Mouse (Mus musculus) MEL (cell line): ENCODE results near the gene Rxfp4. TPM values are rescaled to one million over a fixed set of nuclear protein-coding genes. Genes with fewer than 3 reads are reported as not detected.

ENCODE experiments used
- DNase-seq: peaks from one replicate; pipeline ENCODE4 v3.0.0; 2011; ENCODE audit warnings: low read depth, low spot score
- H3K27ac ChIP-seq: 2 replicates; pipeline ENCODE4 v1.5.1; 2012; ENCODE audit warnings: low read depth, mild to moderate bottlenecking, control low read depth, low read length, moderate library complexity; ENCODE audit not compliant: control insufficient read depth
- H3K27me3 ChIP-seq, 2 experiments: fragments of 150-350 bp in 1 of 2; sonication (generic) in 1 of 2; 2 replicates each; pipeline ENCODE4 v1.6.1; 2012; ENCODE audit warnings: low read length in 2 of 2, mild to moderate bottlenecking in 2 of 2, improper control_type of control experiment in 1 of 2, moderate library complexity in 1 of 2; ENCODE audit not compliant: insufficient read depth in 2 of 2, control insufficient read depth in 1 of 2
- H3K36me3 ChIP-seq, 2 experiments: 2 replicates each; pipeline ENCODE4 v1.6.1; 2012 to 2014; ENCODE audit warnings: low read length in 2 of 2, improper control_type of control experiment in 1 of 2, inconsistent platforms in 1 of 2, mild to moderate bottlenecking in 1 of 2; ENCODE audit not compliant: insufficient read depth in 2 of 2, control insufficient read depth in 1 of 2
- H3K4me1 ChIP-seq, 2 experiments: fragments of 150-350 bp in 1 of 2; sonication (generic) in 1 of 2; 2 replicates each; pipeline ENCODE4 v1.6.1; 2012; ENCODE audit warnings: low read length in 2 of 2, improper control_type of control experiment in 1 of 2, mild to moderate bottlenecking in 1 of 2; ENCODE audit not compliant: insufficient read depth in 2 of 2, control insufficient read depth in 1 of 2
- H3K4me3 ChIP-seq, 2 experiments: fragments of 150-350 bp in 1 of 2; sonication (generic) in 1 of 2; 2 replicates each; pipeline ENCODE4 v1.5.1; 2012; ENCODE audit warnings: low read depth in 2 of 2, low read length in 2 of 2, mild to moderate bottlenecking in 2 of 2, moderate library complexity in 2 of 2, control low read depth in 1 of 2, improper control_type of control experiment in 1 of 2; ENCODE audit not compliant: control insufficient read depth in 1 of 2, insufficient read depth in 1 of 2
- H3K79me2 ChIP-seq: 2 replicates; pipeline ENCODE4 v1.6.1; 2012; ENCODE audit warnings: mild to moderate bottlenecking, low read length, moderate library complexity; ENCODE audit not compliant: control insufficient read depth, poor library complexity, insufficient read depth
- H3K9ac ChIP-seq: 2 replicates; pipeline ENCODE4 v1.6.1; 2012; ENCODE audit warnings: low read depth, mild to moderate bottlenecking, control low read depth, low read length, moderate library complexity; ENCODE audit not compliant: control insufficient read depth, poor library complexity, severe bottlenecking
- H3K9me3 ChIP-seq: fragments of 150-350 bp; sonication (generic); replicated peaks from 2 replicates; pipeline ENCODE4 v1.6.1; 2012; ENCODE audit warnings: mild to moderate bottlenecking, low read length, improper control_type of control experiment, moderate library complexity; ENCODE audit not compliant: insufficient read depth
- BHLHE40 ChIP-seq: IDR thresholded peaks from 2 replicates; pipeline ENCODE4 v1.6.1; 2012; ENCODE audit warnings: low read depth, mild to moderate bottlenecking, inconsistent platforms, low read length, improper control_type of control experiment, borderline replicate concordance
- CHD1 ChIP-seq: IDR thresholded peaks from 2 replicates; pipeline ENCODE4 v1.6.1; 2012; ENCODE audit warnings: low read depth, mild to moderate bottlenecking, inconsistent platforms, low read length, improper control_type of control experiment
- CHD2 ChIP-seq: IDR thresholded peaks from 2 replicates; pipeline ENCODE4 v1.6.1; 2011; ENCODE audit warnings: low read length, improper control_type of control experiment
- CTCF ChIP-seq, 3 experiments: IDR thresholded peaks in 2 of 3; conservative IDR thresholded peaks in 1 of 3; 2 replicates each; pipeline ENCODE4 v1.5.1; 2011 to 2012; ENCODE audit warnings: low read length in 3 of 3, low read depth in 2 of 3, mild to moderate bottlenecking in 2 of 3, improper control_type of control experiment in 1 of 3, inconsistent platforms in 1 of 3, mixed read lengths in 1 of 3, moderate library complexity in 1 of 3; ENCODE audit not compliant: control insufficient read depth in 1 of 3, insufficient read depth in 1 of 3, poor library complexity in 1 of 3, severe bottlenecking in 1 of 3
- E2F4 ChIP-seq: IDR thresholded peaks from 2 replicates; pipeline ENCODE4 v1.6.1; 2011; ENCODE audit warnings: low read depth, low read length, improper control_type of control experiment, borderline replicate concordance
- ELF1 ChIP-seq: IDR thresholded peaks from 2 replicates; pipeline ENCODE4 v1.6.1; 2014; ENCODE audit warnings: low read depth, mild to moderate bottlenecking, inconsistent platforms, low read length, improper control_type of control experiment, moderate library complexity
- ETS1 ChIP-seq: IDR thresholded peaks from 2 replicates; pipeline ENCODE4 v1.6.1; 2012; ENCODE audit warnings: low read depth, mild to moderate bottlenecking, inconsistent platforms, low read length, improper control_type of control experiment, moderate library complexity
- GABPA ChIP-seq: IDR thresholded peaks from 2 replicates; pipeline ENCODE4 v1.6.1; 2012; ENCODE audit warnings: low read depth, mild to moderate bottlenecking, inconsistent platforms, low read length, improper control_type of control experiment, moderate library complexity
- GATA1 ChIP-seq: IDR thresholded peaks from 2 replicates; pipeline ENCODE4 v1.6.1; 2011; ENCODE audit warnings: low read depth, low read length, improper control_type of control experiment
- HCFC1 ChIP-seq: IDR thresholded peaks from 2 replicates; pipeline ENCODE4 v1.6.1; 2012; ENCODE audit warnings: low read depth, mild to moderate bottlenecking, inconsistent platforms, low read length, improper control_type of control experiment, moderate library complexity
- JUND ChIP-seq: IDR thresholded peaks from 2 replicates; pipeline ENCODE4 v1.6.1; 2011; ENCODE audit warnings: low read depth, mild to moderate bottlenecking, improper control_type of control experiment, low read length
- KAT2A ChIP-seq: conservative IDR thresholded peaks from 2 replicates; pipeline ENCODE4 v1.6.1; 2012; ENCODE audit warnings: low read depth, low read length, improper control_type of control experiment, inconsistent platforms
- MAFK ChIP-seq: IDR thresholded peaks from 2 replicates; pipeline ENCODE4 v1.6.1; 2011; ENCODE audit warnings: low read depth, mild to moderate bottlenecking, low read length, improper control_type of control experiment, borderline replicate concordance
- MAX ChIP-seq: IDR thresholded peaks from 2 replicates; pipeline ENCODE4 v1.6.1; 2011; ENCODE audit warnings: low read length, improper control_type of control experiment
- MAZ ChIP-seq: IDR thresholded peaks from 2 replicates; pipeline ENCODE4 v1.6.1; 2012; ENCODE audit warnings: low read depth, mild to moderate bottlenecking, inconsistent platforms, low read length, improper control_type of control experiment
- MEF2A ChIP-seq: IDR thresholded peaks from 2 replicates; pipeline ENCODE4 v1.6.1; 2014; ENCODE audit warnings: low read depth, mild to moderate bottlenecking, inconsistent platforms, low read length, improper control_type of control experiment; ENCODE audit not compliant: poor library complexity, insufficient replicate concordance, severe bottlenecking; ENCODE audit errors: extremely low read depth
- MXI1 ChIP-seq: IDR thresholded peaks from 2 replicates; pipeline ENCODE4 v1.6.1; 2011; ENCODE audit warnings: mild to moderate bottlenecking, low read depth, low read length, improper control_type of control experiment
- MYB ChIP-seq: IDR thresholded peaks from 2 replicates; pipeline ENCODE4 v1.6.1; 2011; ENCODE audit warnings: mild to moderate bottlenecking, low read depth, low read length, improper control_type of control experiment
- MYC ChIP-seq: IDR thresholded peaks from 2 replicates; pipeline ENCODE4 v1.6.1; 2011; ENCODE audit warnings: low read depth, mild to moderate bottlenecking, low read length, improper control_type of control experiment, moderate library complexity
- NELFE ChIP-seq: IDR thresholded peaks from 2 replicates; pipeline ENCODE4 v1.6.1; 2011; ENCODE audit warnings: low read depth, low read length, improper control_type of control experiment
- NRF1 ChIP-seq: IDR thresholded peaks from 2 replicates; pipeline ENCODE4 v1.6.1; 2014; ENCODE audit warnings: low read depth, mild to moderate bottlenecking, inconsistent platforms, low read length, improper control_type of control experiment, moderate library complexity; ENCODE audit not compliant: poor library complexity, insufficient read depth, severe bottlenecking
- POLR2A ChIP-seq, 2 experiments: IDR thresholded peaks; 2 replicates each; pipeline ENCODE4 v1.6.1; 2011 to 2012; ENCODE audit warnings: low read length in 2 of 2, mild to moderate bottlenecking in 2 of 2, control low read depth in 1 of 2, improper control_type of control experiment in 1 of 2, low read depth in 1 of 2, moderate library complexity in 1 of 2; ENCODE audit not compliant: control insufficient read depth in 1 of 2, insufficient read depth in 1 of 2, poor library complexity in 1 of 2
- POLR2AphosphoS5 ChIP-seq: IDR thresholded peaks from 2 replicates; pipeline ENCODE4 v1.6.1; 2012; ENCODE audit warnings: low read depth, borderline replicate concordance, mild to moderate bottlenecking, inconsistent platforms, low read length, moderate library complexity, mixed read lengths
- RAD21 ChIP-seq: IDR thresholded peaks from 2 replicates; pipeline ENCODE4 v1.6.1; 2011; ENCODE audit warnings: mild to moderate bottlenecking, low read depth, low read length, improper control_type of control experiment
- RCOR1 ChIP-seq: IDR thresholded peaks from 2 replicates; pipeline ENCODE4 v1.6.1; 2012; ENCODE audit warnings: low read depth, mild to moderate bottlenecking, inconsistent platforms, low read length, improper control_type of control experiment
- SIN3A ChIP-seq: IDR thresholded peaks from 2 replicates; pipeline ENCODE4 v1.6.1; 2012; ENCODE audit warnings: low read length, improper control_type of control experiment, inconsistent platforms
- SMC3 ChIP-seq: IDR thresholded peaks from 2 replicates; pipeline ENCODE4 v1.6.1; 2011; ENCODE audit warnings: low read depth, low read length, improper control_type of control experiment
- TAL1 ChIP-seq: IDR thresholded peaks from 2 replicates; pipeline ENCODE4 v1.6.1; 2012; ENCODE audit warnings: mild to moderate bottlenecking, inconsistent platforms, low read length, moderate library complexity, mixed read lengths
- UBTF ChIP-seq: IDR thresholded peaks from 2 replicates; pipeline ENCODE4 v1.6.1; 2012; ENCODE audit warnings: low read depth, mild to moderate bottlenecking, inconsistent platforms, low read length, improper control_type of control experiment, moderate library complexity, borderline replicate concordance; ENCODE audit not compliant: insufficient read depth
- USF1 ChIP-seq: IDR thresholded peaks from 2 replicates; pipeline ENCODE4 v1.6.1; 2014; ENCODE audit warnings: low read depth, mild to moderate bottlenecking, inconsistent platforms, low read length, improper control_type of control experiment, moderate library complexity
- USF2 ChIP-seq, 2 experiments: IDR thresholded peaks; 2 replicates each; pipeline ENCODE4 v1.6.1; 2011 to 2012; ENCODE audit warnings: improper control_type of control experiment in 2 of 2, low read length in 2 of 2, borderline replicate concordance in 1 of 2, inconsistent platforms in 1 of 2, low read depth in 1 of 2, mild to moderate bottlenecking in 1 of 2; ENCODE audit not compliant: insufficient read depth in 1 of 2
- ZC3H11A ChIP-seq: IDR thresholded peaks from 2 replicates; pipeline ENCODE4 v1.6.1; 2012; ENCODE audit warnings: low read depth, mild to moderate bottlenecking, inconsistent platforms, low read length, improper control_type of control experiment
- ZKSCAN1 ChIP-seq: IDR thresholded peaks from 2 replicates; pipeline ENCODE4 v1.6.1; 2012; ENCODE audit warnings: low read depth, mild to moderate bottlenecking, inconsistent platforms, low read length, improper control_type of control experiment, moderate library complexity
- ZMIZ1 ChIP-seq: IDR thresholded peaks from 2 replicates; pipeline ENCODE4 v1.6.1; 2012; ENCODE audit warnings: low read depth, mild to moderate bottlenecking, inconsistent platforms, low read length, improper control_type of control experiment, moderate library complexity
- ZNF384 ChIP-seq: IDR thresholded peaks from 2 replicates; pipeline ENCODE4 v1.6.1; 2012; ENCODE audit warnings: low read depth, mild to moderate bottlenecking, inconsistent platforms, low read length, improper control_type of control experiment
- polyA plus RNA-seq, 2 experiments: library from polyadenylated mRNA; stranded (reverse) in 1 of 2; unstranded in 1 of 2; fragments of >175 nt in 1 of 2; fragments of >200 nt in 1 of 2; gene quantifications; 2 replicates each; pipeline versions ENCODE4 v1.2.1 to v1.2.4; 2012; ENCODE audit warnings: low replicate concordance in 2 of 2, low read depth in 1 of 2; ENCODE audit not compliant: insufficient read length in 2 of 2, insufficient read depth in 1 of 2, missing spikeins in 1 of 2
- total RNA-seq: library from RNA; depleted of rRNA; stranded (reverse); fragments of 300-350 nt; gene quantifications from 2 replicates; pipeline ENCODE4 v1.2.3, GENCODE M21; 2012

The Rxfp4 gene
- total and polyA plus RNA-seq, 3 experiments = 0.06 to 0.08 TPM; not detected in 1

- Histone ChIP-seq H3K27ac (peak overlapping the region; percentile 97), H3K4me3 (peak overlapping the region; percentile 78 to 87), H3K27me3 (no peaks in the 10 kb centered on the region), H3K9ac (peak overlapping the region; percentile 85), H3K79me2 (peaks cover 84% of the 10 kb centered on the region), H3K36me3 (peaks cover 11 to 61% of the 10 kb centered on the region in 2 experiments), H3K4me1 (peaks cover 49 to 62% of the 10 kb centered on the region in 2 experiments), H3K9me3 (no peaks in the 10 kb centered on the region)
- DNase-seq = peak; percentile 95
- no peak for TF ChIP-seq BHLHE40
- TF ChIP-seq MYC = no peak; the same call in 1 of the 2 replicates
- peak; percentile 70 for TF ChIP-seq SIN3A
- peak; percentile 79 for TF ChIP-seq ETS1
- TF ChIP-seq E2F4 = no peak
- TF ChIP-seq ELF1 = peak; percentile 76; the same call in 1 of the 2 replicates
- peak; percentile 25; the same call in 1 of the 2 replicates for TF ChIP-seq MAFK
- peak; percentile 9; the same call in 1 of the 2 replicates for TF ChIP-seq CHD2
- no peak for TF ChIP-seq USF1
- TF ChIP-seq ZMIZ1 = peak; percentile 76
- peak; percentile 78; the same call in 1 of the 2 replicates for TF ChIP-seq MEF2A
- no peak; the same call in 1 of the 2 replicates for TF ChIP-seq RCOR1
- no peak for TF ChIP-seq NRF1
- TF ChIP-seq USF2 (IDR thresholded peaks at IDR 0.05; ENCODE audit: borderline replicate concordance in 1 of 2, insufficient read depth in 1 of 2, low read depth in 1 of 2, low read length in 2 of 2) = no peak
- TF ChIP-seq TAL1 = no peak
- TF ChIP-seq ZC3H11A = no peak
- TF ChIP-seq MAZ = no peak; the same call in 1 of the 2 replicates
- TF ChIP-seq POLR2A (IDR thresholded peaks at IDR 0.05; ENCODE audit: control insufficient read depth in 1 of 2, insufficient read depth in 1 of 2, low read depth in 1 of 2, low read length in 2 of 2, poor library complexity in 1 of 2) = peak; percentile 30 to 72
- no peak for TF ChIP-seq ZKSCAN1
- TF ChIP-seq ZNF384 = no peak
- peak; percentile 58; the same call in 1 of the 2 replicates for TF ChIP-seq MAX
- no peak for TF ChIP-seq RAD21
- TF ChIP-seq CHD1 = peak; percentile 88; the same call in 1 of the 2 replicates
- TF ChIP-seq HCFC1 = peak; percentile 64
- TF ChIP-seq NELFE = peak; percentile 48
- no peak for TF ChIP-seq JUND
- no peak for TF ChIP-seq POLR2AphosphoS5
- no peak for TF ChIP-seq GABPA
- no peak for TF ChIP-seq CTCF (IDR thresholded peaks at IDR 0.05 in 2 of 3, conservative IDR thresholded peaks at IDR 0.05 in 1 of 3; ENCODE audit: control insufficient read depth in 1 of 3, insufficient read depth in 1 of 3, low read depth in 2 of 3, low read length in 3 of 3, poor library complexity in 1 of 3, severe bottlenecking in 1 of 3)
- TF ChIP-seq GATA1 = peak; percentile 88
- peak; percentile 95 for TF ChIP-seq MYB
- peak; percentile 84 for TF ChIP-seq UBTF
- no peak; the same call in 1 of the 2 replicates for TF ChIP-seq KAT2A
- no peak; the same call in 1 of the 2 replicates for TF ChIP-seq SMC3
- TF ChIP-seq MXI1 = peak; percentile 66
These were observed 29.4 kb downstream of the Rxfp4 start for GRCm38 (mm10) chr3:88623346-88624135.
